Mouse (Mus musculus) myocyte (in vitro differentiated cells): ENCODE results near the gene Ucp1. TPM values are rescaled to one million over a fixed set of nuclear protein-coding genes. Genes with fewer than 3 reads are reported as not detected.

Experiments used
- H3K27me3 ChIP-seq: one replicate; pipeline ENCODE4 v1.6.1; 2011; ENCODE audit not compliant: control insufficient read depth, insufficient read depth, insufficient read length
- H3K36me3 ChIP-seq: one replicate; pipeline ENCODE4 v1.6.1; 2011; ENCODE audit not compliant: control insufficient read depth, insufficient read depth
- H3K4me2 ChIP-seq: one replicate; pipeline ENCODE4 v1.6.1; 2011; ENCODE audit warnings: low read depth, control low read depth
- H3K4me3 ChIP-seq: one replicate; pipeline ENCODE4 v1.5.1; 2011; ENCODE audit warnings: mild to moderate bottlenecking, control low read depth, moderate library complexity
- H3K79me2 ChIP-seq: one replicate; pipeline ENCODE4 v1.6.1; 2011; ENCODE audit not compliant: control insufficient read depth, insufficient read depth
- H3ac ChIP-seq: one replicate; pipeline ENCODE4 v1.6.1; 2011; ENCODE audit not compliant: control insufficient read depth, insufficient read length
- CEBPB ChIP-seq: IDR thresholded peaks from 2 replicates; pipeline ENCODE4 v1.6.1; 2011; ENCODE audit warnings: mild to moderate bottlenecking, moderate library complexity; ENCODE audit not compliant: poor library complexity, insufficient read depth, severe bottlenecking
- E2F4 ChIP-seq: IDR thresholded peaks from one replicate; pipeline ENCODE4 v1.6.1; 2011; ENCODE audit warnings: mild to moderate bottlenecking, control low read depth, moderate library complexity; ENCODE audit not compliant: insufficient read depth
- MAX ChIP-seq: IDR thresholded peaks from one replicate; pipeline ENCODE4 v1.6.1; 2011; ENCODE audit warnings: low read depth, mild to moderate bottlenecking, control low read depth
- MYOD1 ChIP-seq, 3 experiments: IDR thresholded peaks; one replicate each; pipeline ENCODE4 v1.6.1; 2011; ENCODE audit warnings: control low read depth in 2 of 3, low read depth in 2 of 3, mild to moderate bottlenecking in 2 of 3, moderate library complexity in 1 of 3; ENCODE audit not compliant: insufficient read length in 2 of 3, control insufficient read depth in 1 of 3
- MYOG ChIP-seq, 3 experiments: IDR thresholded peaks; one replicate each; pipeline ENCODE4 v1.6.1; 2011; ENCODE audit warnings: control low read depth in 2 of 3, low read depth in 2 of 3, mild to moderate bottlenecking in 2 of 3; ENCODE audit not compliant: insufficient read length in 2 of 3, control insufficient read depth in 1 of 3, insufficient read depth in 1 of 3
- POLR2A ChIP-seq: IDR thresholded peaks from one replicate; pipeline ENCODE4 v1.6.1; 2011; ENCODE audit warnings: low read depth, mild to moderate bottlenecking, control low read depth, moderate library complexity; ENCODE audit not compliant: insufficient read length
- POLR2AphosphoS2 ChIP-seq: IDR thresholded peaks from one replicate; pipeline ENCODE4 v1.6.1; 2011; ENCODE audit warnings: low read depth, control low read depth; ENCODE audit not compliant: insufficient read length
- REST ChIP-seq: IDR thresholded peaks from one replicate; pipeline ENCODE4 v1.6.1; 2011; ENCODE audit warnings: mild to moderate bottlenecking, control low read depth, moderate library complexity; ENCODE audit not compliant: insufficient read depth, insufficient read length
- SRF ChIP-seq: IDR thresholded peaks from one replicate; pipeline ENCODE4 v1.6.1; 2011; ENCODE audit warnings: low read depth; ENCODE audit not compliant: control insufficient read depth, insufficient read length
- TCF12 ChIP-seq: IDR thresholded peaks from one replicate; pipeline ENCODE4 v1.6.1; 2011; ENCODE audit warnings: mild to moderate bottlenecking, control low read depth; ENCODE audit not compliant: poor library complexity, insufficient read depth, severe bottlenecking
- TCF3 ChIP-seq: IDR thresholded peaks from one replicate; pipeline ENCODE4 v1.6.1; 2011; ENCODE audit warnings: low read depth, control low read depth; ENCODE audit not compliant: insufficient read length
- USF1 ChIP-seq: IDR thresholded peaks from one replicate; pipeline ENCODE4 v1.6.1; 2011; ENCODE audit warnings: low read depth, mild to moderate bottlenecking, control low read depth, moderate library complexity
- polyA plus RNA-seq: library from polyadenylated mRNA; unstranded; fragments of >200 nt; fragmentation: generic; extraction: Trizol; gene quantifications from one replicate; pipeline ENCODE4 v1.2.1, GENCODE M21; 2012; ENCODE audit warnings: missing spikeins

Ucp1 gene
- polyA plus RNA-seq, 1 experiment: not detected

DNA sequence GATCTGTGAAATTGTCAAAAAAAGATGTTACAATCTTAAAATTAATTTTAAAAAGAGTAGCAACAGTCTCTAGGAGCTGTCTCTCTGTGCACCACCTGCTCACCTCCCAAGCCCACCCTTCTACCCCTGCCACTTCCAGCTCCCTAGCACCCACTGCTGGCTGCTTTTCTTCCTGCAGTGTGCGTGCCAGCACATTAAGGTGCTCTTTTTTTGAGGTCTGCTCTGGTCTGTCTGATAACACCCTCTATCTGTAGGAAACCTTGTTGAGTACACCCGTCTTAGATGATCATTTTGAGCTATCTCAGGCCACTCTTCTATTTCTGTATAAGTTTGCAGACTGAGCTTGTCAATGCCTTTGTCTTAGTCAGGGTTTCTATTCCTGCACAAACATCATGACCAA is 32.9 kb downstream of the Ucp1 start:
- no peak for TF ChIP-seq POLR2A
- TF ChIP-seq POLR2AphosphoS2: no peak
- TF ChIP-seq SRF: no peak
- no peak for TF ChIP-seq USF1
- no peak for TF ChIP-seq REST
- TF ChIP-seq MAX: no peak
- no peak for TF ChIP-seq CEBPB
- no peak for TF ChIP-seq TCF3
- TF ChIP-seq MYOD1 (IDR thresholded peaks at IDR 0.05; ENCODE audit: control insufficient read depth in 1 of 3, insufficient read length in 2 of 3, low read depth in 2 of 3): no peak
- no peak for TF ChIP-seq E2F4
- TF ChIP-seq MYOG (IDR thresholded peaks at IDR 0.05; ENCODE audit: control insufficient read depth in 1 of 3, insufficient read depth in 1 of 3, insufficient read length in 2 of 3, low read depth in 2 of 3): no peak
- TF ChIP-seq TCF12: no peak
- H3K4me3 ChIP-seq: no peak overlapping the region
- H3K4me2 ChIP-seq: no peak overlapping the region
- no peaks in the 10 kb centered on the region for H3K79me2 ChIP-seq
- H3ac ChIP-seq: no peak overlapping the region
- no peaks in the 10 kb centered on the region for H3K36me3 ChIP-seq
- H3K27me3 ChIP-seq: no peaks in the 10 kb centered on the region

DNA sequence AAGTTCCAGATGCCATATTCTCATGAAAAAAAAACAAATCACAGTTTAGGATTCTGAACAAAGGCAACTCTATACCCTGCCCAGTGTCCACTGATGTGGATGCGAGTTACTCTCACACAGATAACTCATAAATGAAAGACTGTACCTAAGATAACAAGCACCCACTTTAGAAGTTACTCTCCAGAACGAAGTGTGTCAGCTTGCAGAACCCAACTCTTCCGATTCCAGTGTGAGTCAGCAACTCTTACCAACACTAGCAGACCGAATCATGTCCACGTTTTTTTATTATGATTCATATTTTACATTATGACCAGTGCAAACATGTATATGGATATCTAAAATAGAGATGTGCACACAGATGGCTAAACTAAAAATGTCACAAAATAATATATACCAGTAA is 37.7 kb downstream of the Ucp1 start:
- Histone ChIP-seq H3K27me3 (no peaks in the 10 kb centered on the region), H3K4me2 (no peak overlapping the region), H3K4me3 (no peak overlapping the region), H3ac (no peak overlapping the region), H3K79me2 (no peaks in the 10 kb centered on the region), H3K36me3 (no peaks in the 10 kb centered on the region)
- no peak for TF ChIP-seq REST
- no peak for TF ChIP-seq TCF3
- no peak for TF ChIP-seq MAX
- TF ChIP-seq SRF: no peak

DNA sequence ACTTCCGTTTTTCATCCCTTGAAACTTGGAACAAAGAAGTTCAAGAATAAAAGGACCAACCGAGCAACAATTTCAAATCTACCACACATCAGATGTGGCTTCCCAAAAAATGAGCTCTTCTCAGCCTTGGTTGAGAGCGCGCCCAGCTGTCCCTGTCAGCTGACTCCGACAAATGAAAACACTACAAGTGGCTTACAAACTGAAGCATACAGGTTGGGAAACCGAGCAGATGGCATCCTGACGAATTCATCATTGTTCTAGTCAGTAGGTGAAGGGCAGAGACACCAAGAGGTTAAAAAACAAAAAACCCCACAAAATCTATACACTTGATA is 41.4 kb downstream of the Ucp1 start:
- H3ac ChIP-seq: peak overlapping the region; percentile 14
- H3K27me3 ChIP-seq: peaks cover 4% of the 10 kb centered on the region
- H3K4me3 ChIP-seq: peak overlapping the region; percentile 64
- no peaks in the 10 kb centered on the region for H3K36me3 ChIP-seq
- TF ChIP-seq USF1: peak; percentile 63
- TF ChIP-seq SRF: no peak
- TF ChIP-seq MYOD1 (IDR thresholded peaks at IDR 0.05; ENCODE audit: control insufficient read depth in 1 of 3, insufficient read length in 2 of 3, low read depth in 2 of 3): peak in 2 of 3 experiments; percentile 67 to 81
- peak in 2 of 3 experiments; percentile 38 to 72 for TF ChIP-seq MYOG (IDR thresholded peaks at IDR 0.05; ENCODE audit: control insufficient read depth in 1 of 3, insufficient read depth in 1 of 3, insufficient read length in 2 of 3, low read depth in 2 of 3)
- H3K79me2 ChIP-seq: no peaks in the 10 kb centered on the region
- peak overlapping the region; percentile 94 for H3K4me2 ChIP-seq

DNA sequence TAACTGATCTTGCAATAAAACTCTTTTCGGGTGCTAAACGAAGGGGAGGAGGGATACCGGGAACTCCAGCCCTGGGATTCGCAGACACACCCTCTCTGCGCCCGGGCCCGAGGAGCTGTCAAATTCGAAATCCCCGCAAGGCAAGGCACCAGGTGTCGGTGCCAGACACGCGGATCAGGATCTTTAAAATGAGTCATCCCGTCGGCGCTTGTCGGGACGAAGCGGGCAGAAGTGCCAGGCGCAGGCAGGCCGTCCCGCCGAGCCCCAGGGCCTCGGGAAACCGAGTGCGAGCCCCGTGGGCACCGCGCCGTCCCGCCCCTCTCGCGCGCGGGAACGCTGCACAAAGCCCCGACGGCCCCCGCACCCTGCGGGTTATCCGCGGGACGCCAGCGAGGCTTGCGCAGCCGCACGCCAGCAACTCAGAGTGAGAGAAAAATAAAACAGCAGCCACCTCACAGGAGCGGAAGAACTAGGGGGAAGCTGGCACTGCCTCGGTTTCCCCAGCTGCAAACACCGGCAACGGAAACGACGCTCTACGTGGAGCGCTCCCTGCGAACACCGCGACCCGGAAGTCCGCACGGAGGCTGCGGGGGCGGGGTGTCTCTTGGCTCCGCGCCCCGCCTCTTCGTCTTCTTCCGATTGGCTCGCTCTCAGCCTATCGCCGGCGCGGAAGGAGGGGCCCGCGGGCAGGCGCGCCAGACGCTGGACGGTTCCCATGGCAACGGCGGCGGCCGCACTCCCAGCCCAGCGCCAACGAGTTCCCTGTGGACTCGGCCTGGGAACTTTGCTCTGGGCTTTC is 41.9 kb downstream of the Ucp1 start, which contains the start of gene Elmod2:
Gene Elmod2, minus strand, starts transcription at position 588 of the 799 bp plus-strand sequence.
- H3K4me2 ChIP-seq: peak within 1 kb of the TSS; percentile 94
- H3K4me3 ChIP-seq: peak within 1 kb of the TSS; percentile 64
- peaks cover 4% of the 10 kb centered on the region for H3K27me3 ChIP-seq
- H3K79me2 ChIP-seq: no peaks in the 10 kb centered on the region
- no peaks in the 10 kb centered on the region for H3K36me3 ChIP-seq
- TF ChIP-seq MYOD1 (IDR thresholded peaks at IDR 0.05; ENCODE audit: control insufficient read depth in 1 of 3, insufficient read length in 2 of 3, low read depth in 2 of 3) (peak in 1 of 3 experiments; percentile 25), CEBPB (no peak), POLR2AphosphoS2 (peak; percentile 91), E2F4 (peak; percentile 32), POLR2A (peak; percentile 85), MYOG (IDR thresholded peaks at IDR 0.05; ENCODE audit: control insufficient read depth in 1 of 3, insufficient read depth in 1 of 3, insufficient read length in 2 of 3, low read depth in 2 of 3) (peak in 1 of 3 experiments; percentile 43), USF1 (no peak)
- H3ac ChIP-seq: peak within 1 kb of the TSS; percentile 14

DNA sequence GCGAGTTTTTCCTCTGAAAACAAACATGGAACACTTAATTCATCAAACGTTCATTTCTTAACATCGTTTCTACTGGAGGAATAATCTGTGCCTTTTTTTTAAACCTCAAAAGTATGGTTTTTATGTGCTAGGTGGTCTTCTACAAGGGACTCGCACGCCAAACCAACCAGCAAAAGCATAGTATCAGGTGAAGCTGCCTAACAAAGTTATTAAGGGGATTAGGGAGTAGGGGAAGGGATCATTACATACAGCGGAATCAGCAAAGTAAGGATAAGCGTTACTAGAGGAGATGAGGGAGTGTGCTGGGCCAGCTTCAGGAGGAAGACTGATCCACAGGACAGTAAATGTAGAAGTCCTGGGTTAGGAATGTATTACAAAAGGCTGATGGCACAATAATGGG is 42.7 kb downstream of the Ucp1 start:
- H3K79me2 ChIP-seq: no peaks in the 10 kb centered on the region

More for the DNA sequence above, 42.7 kb downstream of the Ucp1 start:
- Histone ChIP-seq H3K36me3 (no peaks in the 10 kb centered on the region), H3K4me3 (peak overlapping the region; percentile 64), H3K4me2 (peak overlapping the region; percentile 88), H3ac (peak overlapping the region; percentile 14), H3K27me3 (peaks cover 4% of the 10 kb centered on the region)
- TF ChIP-seq USF1 (no peak), REST (no peak), POLR2AphosphoS2 (no peak), MAX (no peak), SRF (no peak), E2F4 (no peak), TCF3 (no peak), CEBPB (no peak), MYOG (IDR thresholded peaks at IDR 0.05; ENCODE audit: control insufficient read depth in 1 of 3, insufficient read depth in 1 of 3, insufficient read length in 2 of 3, low read depth in 2 of 3) (no peak), TCF12 (no peak), POLR2A (no peak), MYOD1 (IDR thresholded peaks at IDR 0.05; ENCODE audit: control insufficient read depth in 1 of 3, insufficient read length in 2 of 3, low read depth in 2 of 3) (no peak)
